Mouse (Mus musculus): ENCODE measurements around the gene Kremen1. TPM values are rescaled to one million over a fixed set of nuclear protein-coding genes. Genes with fewer than 3 reads are reported as not detected.

Kremen1 gene
- total and polyA plus RNA-seq, 3 experiments: 1.3 to 4.1 TPM; not detected in 1

GRCm38 (mm10) chr11:5141965-5142364 is 119.4 kb downstream of the Kremen1 start:
- TF ChIP-seq MAX (IDR thresholded peaks at IDR 0.05; ENCODE audit: low read length) (no peak), MAFK (IDR thresholded peaks at IDR 0.05; ENCODE audit: borderline replicate concordance, low read depth, low read length) (no peak), TAL1 (IDR thresholded peaks at IDR 0.05; ENCODE audit: low read length) (no peak), CTCF (IDR thresholded peaks at IDR 0.05 in 2 of 3, conservative IDR thresholded peaks at IDR 0.05 in 1 of 3; ENCODE audit: control insufficient read depth in 1 of 3, insufficient read depth in 1 of 3, low read depth in 2 of 3, low read length in 3 of 3, poor library complexity in 1 of 3, severe bottlenecking in 1 of 3) (no peak), POLR2AphosphoS2 (IDR thresholded peaks at IDR 0.05; ENCODE audit: low read length) (no peak), JUND (IDR thresholded peaks at IDR 0.05; ENCODE audit: low read depth, low read length) (no peak), CHD2 (IDR thresholded peaks at IDR 0.05; ENCODE audit: low read length) (no peak), UBTF (IDR thresholded peaks at IDR 0.05; ENCODE audit: borderline replicate concordance, insufficient read depth, low read depth, low read length) (no peak), MAZ (IDR thresholded peaks at IDR 0.05; ENCODE audit: low read depth, low read length) (no peak), ZMIZ1 (IDR thresholded peaks at IDR 0.05; ENCODE audit: low read depth, low read length) (no peak), EP300 (IDR thresholded peaks at IDR 0.05; ENCODE audit: low read depth in 1 of 2, low read length in 2 of 2) (no peak), ZKSCAN1 (IDR thresholded peaks at IDR 0.05; ENCODE audit: low read depth, low read length) (no peak), RCOR1 (IDR thresholded peaks at IDR 0.05; ENCODE audit: low read depth, low read length) (no peak), ZC3H11A (IDR thresholded peaks at IDR 0.05; ENCODE audit: low read depth, low read length) (no peak), MYB (IDR thresholded peaks at IDR 0.05; ENCODE audit: low read depth, low read length) (no peak)
- Histone ChIP-seq H3K4me1 (ENCODE audit: control insufficient read depth in 1 of 2, insufficient read depth in 2 of 2, low read length in 2 of 2) (peaks cover 0 to 3% of the 10 kb centered on the region in 2 experiments; a peak in 1 of 4 replicates), H3K27me3 (ENCODE audit: control insufficient read depth in 1 of 2, insufficient read depth in 2 of 2, low read length in 2 of 2) (no peaks in the 10 kb centered on the region), H3K4me3 (ENCODE audit: control insufficient read depth in 1 of 2, insufficient read depth in 1 of 2, low read depth in 2 of 2, low read length in 2 of 2) (no peak overlapping the region), H3K27ac (ENCODE audit: control insufficient read depth, low read depth, low read length) (no peak overlapping the region), H3K79me2 (ENCODE audit: control insufficient read depth, insufficient read depth, low read length, poor library complexity) (no peaks in the 10 kb centered on the region), H3K36me3 (ENCODE audit: control insufficient read depth in 1 of 2, insufficient read depth in 2 of 2, low read length in 2 of 2) (no peaks in the 10 kb centered on the region), H3K9ac (ENCODE audit: control insufficient read depth, low read depth, low read length, poor library complexity, severe bottlenecking) (no peak overlapping the region), H3K9me3 (replicated peaks; ENCODE audit: insufficient read depth, low read length) (no peaks in the 10 kb centered on the region)
- no peak for DNase-seq (ENCODE audit: low read depth, low spot score)

Other genes starting within 250 kb of the Kremen1 start
- gene Rasl10a, start 203.4 kb downstream of the Kremen1 start, total RNA-seq (2012; rRNA removed): 0.23 TPM in 1 of 2 replicates, not detected in the other
- 1 to 10 TPM in 1 of 2 experiments, not detected in 1; 1.3 TPM for gene Rasl10a, start 203.4 kb downstream of the Kremen1 start, polyA plus RNA-seq (2012; ENCODE audit: insufficient read depth in 1 of 2, insufficient read length in 2 of 2, low read depth in 1 of 2, low replicate concordance in 2 of 2, missing spikeins in 1 of 2)
- gene Gas2l1, start 196.2 kb downstream of the Kremen1 start, total RNA-seq (2012; rRNA removed): 41.1 and 43.9 TPM in 2 replicates
- gene Gas2l1, start 196.2 kb downstream of the Kremen1 start, polyA plus RNA-seq (2012; ENCODE audit: insufficient read depth in 1 of 2, insufficient read length in 2 of 2, low read depth in 1 of 2, low replicate concordance in 2 of 2, missing spikeins in 1 of 2): 10 to 100 TPM in 1 of 2 experiments, not detected in 1; 89.0 TPM
- 35.9 TPM in 2 replicates for gene Rhbdd3, start 162.6 kb downstream of the Kremen1 start, total RNA-seq (2012; rRNA removed)
- gene Rhbdd3, start 162.6 kb downstream of the Kremen1 start, polyA plus RNA-seq (2012; ENCODE audit: insufficient read depth in 1 of 2, insufficient read length in 2 of 2, low read depth in 1 of 2, low replicate concordance in 2 of 2, missing spikeins in 1 of 2): 10 to 100 TPM in 1 of 2 experiments, not detected in 1; 55.7 TPM
- 435 and 452 TPM in 2 replicates for gene Ewsr1, start 162.3 kb downstream of the Kremen1 start, total RNA-seq (2012; rRNA removed)
- 1,000 to 10,000 TPM in 1 of 2 experiments, 100 to 1,000 TPM in 1; 570 to 1,336 TPM for gene Ewsr1, start 162.3 kb downstream of the Kremen1 start, polyA plus RNA-seq (2012; ENCODE audit: insufficient read depth in 1 of 2, insufficient read length in 2 of 2, low read depth in 1 of 2, low replicate concordance in 2 of 2, missing spikeins in 1 of 2)
- gene Emid1, start 109.3 kb downstream of the Kremen1 start, total RNA-seq (2012; rRNA removed): 0.15 TPM in 1 of 2 replicates, not detected in the other
- under 1 TPM in 1 of 2 experiments, not detected in 1; 0.10 TPM for gene Emid1, start 109.3 kb downstream of the Kremen1 start, polyA plus RNA-seq (2012; ENCODE audit: insufficient read depth in 1 of 2, insufficient read length in 2 of 2, low read depth in 1 of 2, low replicate concordance in 2 of 2, missing spikeins in 1 of 2)
- 8.2 and 9.2 TPM in 2 replicates for gene Znrf3, start 183.3 kb upstream of the Kremen1 start, total RNA-seq (2012; rRNA removed)
- gene Znrf3, start 183.3 kb upstream of the Kremen1 start, polyA plus RNA-seq (2012; ENCODE audit: insufficient read depth in 1 of 2, insufficient read length in 2 of 2, low read depth in 1 of 2, low replicate concordance in 2 of 2, missing spikeins in 1 of 2): 1 to 10 TPM in 1 of 2 experiments, not detected in 1; 9.0 TPM